Comparison of ENCODE assay signal across 11 mouse cellular contexts in genomic region chr1:63247831-63248359, GRCm38 (mm10). TPM values are rescaled to one million over a fixed set of nuclear protein-coding genes. Genes with fewer than 3 reads are reported as not detected.
A peak's percentile ranks its signal among the peaks of the same experiment; 100 is the strongest.
DNase-seq lines count a peak whose midpoint lies in the region; ATAC-seq and TF ChIP-seq lines count a peak whose summit lies in the region.
"Had no signal": no experiment of that assay in that cellular context is flagged by ENCODE, and none has a peak within 500 bp of the region (broad histone marks: within the 10 kb centered on the region; RNA-seq: fewer than 3 reads in every experiment).

No protein-coding gene starts in this region.

- no peak for ATAC-seq in liver, embryonic 11.5 days (replicated peaks; ENCODE audit: low FRiP score)
- no peak for ATAC-seq in liver, postnatal 0 days
- no peak for ATAC-seq in embryonic facial prominence, embryonic 14.5 days (ENCODE audit: low read depth)
- no peak for ATAC-seq in intestine, embryonic 16.5 days
- ATAC-seq: Patski had no signal

- no peak for TF ChIP-seq CTCF in liver, postnatal 0 days (IDR thresholded peaks at IDR 0.05; ENCODE audit: low read depth)

- no peak for TF ChIP-seq EP300 in liver, postnatal 0 days (IDR thresholded peaks at IDR 0.05; ENCODE audit: low read depth)

- no peak overlapping the region for H3K27ac ChIP-seq in liver, embryonic 11.5 days (ENCODE audit: low read depth, low read length)
- no peak overlapping the region for H3K27ac ChIP-seq in liver, postnatal 0 days (ENCODE audit: low read depth)
- H3K27ac ChIP-seq in embryonic facial prominence, embryonic 14.5 days (replicated peaks; ENCODE audit: low read depth, low read length): no peak overlapping the region
- no peak overlapping the region for H3K27ac ChIP-seq in intestine, embryonic 16.5 days (ENCODE audit: low read length)

- H3K9me3 ChIP-seq in liver, embryonic 11.5 days (ENCODE audit: control insufficient read depth, low read length): no peaks in the 10 kb centered on the region
- no peaks in the 10 kb centered on the region for H3K9me3 ChIP-seq in liver, postnatal 0 days (ENCODE audit: low read length)
- peaks cover 4% of the 10 kb centered on the region; the same call in 1 of the 2 replicates for H3K9me3 ChIP-seq in embryonic facial prominence, embryonic 14.5 days (ENCODE audit: control insufficient read depth, low read length)
- H3K9me3 ChIP-seq in intestine, embryonic 16.5 days (ENCODE audit: control insufficient read depth, low read length): no peaks in the 10 kb centered on the region

- 1% methylated on average over 18 of the region's 18 CpGs for WGBS in liver, embryonic 11.5 days
- 3% methylated on average over 18 of the region's 18 CpGs for WGBS in liver, postnatal 0 days (ENCODE audit: insufficient replicate concordance)
- under 1% methylated on average over 18 of the region's 18 CpGs for WGBS in embryonic facial prominence, embryonic 14.5 days
- 1% methylated on average over 18 of the region's 18 CpGs for WGBS in intestine, embryonic 16.5 days

- H3K9ac ChIP-seq in liver, embryonic 11.5 days (ENCODE audit: low read depth, low read length): no peak overlapping the region
- H3K9ac ChIP-seq in liver, postnatal 0 days (replicated peaks): no peak overlapping the region
- peak overlapping the region; percentile 61 for H3K9ac ChIP-seq in embryonic facial prominence, embryonic 14.5 days (ENCODE audit: low read depth, low read length)
- 0 out of 2 replicates have a peak overlapping the region, but pooled peaks have one; percentile 33 for H3K9ac ChIP-seq in intestine, embryonic 16.5 days (ENCODE audit: low read depth, low read length)

- H3K27me3 ChIP-seq in liver, embryonic 11.5 days (replicated peaks; ENCODE audit: control insufficient read depth, insufficient read depth, low read length): peaks cover 74% of the 10 kb centered on the region
- H3K27me3 ChIP-seq in liver, postnatal 0 days (ENCODE audit: insufficient read depth, low read length): peaks cover 75% of the 10 kb centered on the region
- peaks cover 71% of the 10 kb centered on the region for H3K27me3 ChIP-seq in embryonic facial prominence, embryonic 14.5 days (replicated peaks; ENCODE audit: control insufficient read depth, insufficient read depth, low read length)
- H3K27me3 ChIP-seq in intestine, embryonic 16.5 days (replicated peaks; ENCODE audit: control insufficient read depth, insufficient read depth, low read length): peaks cover 37% of the 10 kb centered on the region

- no peak for DNase-seq in liver, embryonic 11.5 days (ENCODE audit: low spot score)
- no peak for DNase-seq in liver, postnatal 0 days
- no peak for DNase-seq in embryonic facial prominence, embryonic 14.5 days (ENCODE audit: low spot score)
- DNase-seq in retina, embryonic 14.5 days (ENCODE audit: low spot score): peak; percentile 48
- DNase-seq in thymus, postnatal 36 days: no peak
- DNase-seq in thymus, postnatal 0 days (ENCODE audit: low spot score): no peak
- DNase-seq in frontal cortex, postnatal 25 days (ENCODE audit: low spot score in 2 of 2): no peak
- DNase-seq: cerebellum, adult 2 months; gastrocnemius, postnatal 14 days had no signal

- H3K4me2 ChIP-seq in liver, embryonic 11.5 days: peak overlapping the region; percentile 56
- no peak overlapping the region for H3K4me2 ChIP-seq in liver, postnatal 0 days (ENCODE audit: low read depth, low read length)
- H3K4me2 ChIP-seq in embryonic facial prominence, embryonic 14.5 days (ENCODE audit: low read depth, low read length): peak overlapping the region; percentile 59
- peak overlapping the region; percentile 55 for H3K4me2 ChIP-seq in intestine, embryonic 16.5 days (ENCODE audit: low read depth, low read length)

- H3K4me3 ChIP-seq in liver, embryonic 11.5 days (ENCODE audit: low read depth, low read length): peak overlapping the region; percentile 22
- H3K4me3 ChIP-seq in liver, postnatal 0 days (ENCODE audit: low read depth, low read length): no peak overlapping the region
- H3K4me3 ChIP-seq in embryonic facial prominence, embryonic 14.5 days (ENCODE audit: low read depth, low read length): peak overlapping the region; percentile 34
- peak overlapping the region; percentile 36 for H3K4me3 ChIP-seq in intestine, embryonic 16.5 days (ENCODE audit: low read length)

- H3K4me1 ChIP-seq in liver, embryonic 11.5 days (replicated peaks; ENCODE audit: control insufficient read depth, insufficient read depth, low read length): no peaks in the 10 kb centered on the region
- no peaks in the 10 kb centered on the region for H3K4me1 ChIP-seq in liver, postnatal 0 days (ENCODE audit: insufficient read depth)
- peaks cover 3% of the 10 kb centered on the region; the same call in 1 of the 2 replicates for H3K4me1 ChIP-seq in embryonic facial prominence, embryonic 14.5 days (ENCODE audit: control insufficient read depth, insufficient read depth, low read length)
- no peaks in the 10 kb centered on the region for H3K4me1 ChIP-seq in intestine, embryonic 16.5 days (ENCODE audit: control insufficient read depth, insufficient read depth, low read length)

- H3K36me3 ChIP-seq in liver, embryonic 11.5 days (ENCODE audit: control insufficient read depth, insufficient read depth, low read length): no peaks in the 10 kb centered on the region
- H3K36me3 ChIP-seq in liver, postnatal 0 days (replicated peaks; ENCODE audit: insufficient read depth, low read length): no peaks in the 10 kb centered on the region
- H3K36me3 ChIP-seq in embryonic facial prominence, embryonic 14.5 days (ENCODE audit: control insufficient read depth, insufficient read depth, low read length): no peaks in the 10 kb centered on the region
- no peaks in the 10 kb centered on the region for H3K36me3 ChIP-seq in intestine, embryonic 16.5 days (ENCODE audit: control insufficient read depth, insufficient read depth, low read length)

RNA-seq across cellular contexts. Expression of gene Zdbf2, which starts 25.2 kb away (rescaled TPM):
- polyA plus RNA-seq in liver, embryonic 11.5 days (2014; fragmentation: Nextera tagmentation; extraction: Ambion mirVana): 3.8 TPM in 2 replicates
- polyA plus RNA-seq in liver, postnatal 0 days (2015; fragmentation: Nextera tagmentation; extraction: Ambion mirVana): 0.25 and 0.54 TPM in 2 replicates
- 25.7 and 30.6 TPM in 2 replicates for polyA plus RNA-seq in embryonic facial prominence, embryonic 14.5 days (2014; fragmentation: Nextera tagmentation; extraction: Ambion mirVana)
- polyA plus RNA-seq in intestine, embryonic 16.5 days (2015; fragmentation: Nextera tagmentation; extraction: Ambion mirVana): 3.0 and 3.4 TPM in 2 replicates
- 0.32 and 0.34 TPM in 2 replicates for polyA plus RNA-seq in thymus, postnatal 0 days (2015; fragmentation: Nextera tagmentation; extraction: Ambion mirVana)
- polyA plus RNA-seq: Patski had no signal

RNA-seq across cellular contexts. Expression of gene Gpr1, which starts 33.6 kb away (rescaled TPM):
- polyA plus RNA-seq in liver, embryonic 11.5 days (2014; fragmentation: Nextera tagmentation; extraction: Ambion mirVana): 0.09 and 0.14 TPM in 2 replicates
- polyA plus RNA-seq in liver, postnatal 0 days (2015; fragmentation: Nextera tagmentation; extraction: Ambion mirVana): 0.05 TPM in 1 of 2 replicates, not detected in the other
- polyA plus RNA-seq in embryonic facial prominence, embryonic 14.5 days (2014; fragmentation: Nextera tagmentation; extraction: Ambion mirVana): 0.41 and 0.64 TPM in 2 replicates
- polyA plus RNA-seq in intestine, embryonic 16.5 days (2015; fragmentation: Nextera tagmentation; extraction: Ambion mirVana): 0.09 TPM in 1 of 2 replicates, not detected in the other
- polyA plus RNA-seq in thymus, postnatal 0 days (2015; fragmentation: Nextera tagmentation; extraction: Ambion mirVana): 0.31 and 0.44 TPM in 2 replicates
- polyA plus RNA-seq: Patski had no signal

Comparison
In these comparisons a context has a peak if more than half of its experiments do, and no peak if none do; other contexts are left out.
1. H3K9ac ChIP-seq: peak in embryonic facial prominence, embryonic 14.5 days (single experiment) and intestine, embryonic 16.5 days (single experiment); none in liver, embryonic 11.5 days (single experiment) and liver, postnatal 0 days (single experiment).